Mouse (Mus musculus): Measurements from ENCODE around the gene Ntrk2. TPM values are rescaled to one million over a fixed set of nuclear protein-coding genes. Genes with fewer than 3 reads are reported as not detected.

The Ntrk2 gene
- polyA plus RNA-seq, 2 experiments: 0.04 to 0.07 TPM

DNA sequence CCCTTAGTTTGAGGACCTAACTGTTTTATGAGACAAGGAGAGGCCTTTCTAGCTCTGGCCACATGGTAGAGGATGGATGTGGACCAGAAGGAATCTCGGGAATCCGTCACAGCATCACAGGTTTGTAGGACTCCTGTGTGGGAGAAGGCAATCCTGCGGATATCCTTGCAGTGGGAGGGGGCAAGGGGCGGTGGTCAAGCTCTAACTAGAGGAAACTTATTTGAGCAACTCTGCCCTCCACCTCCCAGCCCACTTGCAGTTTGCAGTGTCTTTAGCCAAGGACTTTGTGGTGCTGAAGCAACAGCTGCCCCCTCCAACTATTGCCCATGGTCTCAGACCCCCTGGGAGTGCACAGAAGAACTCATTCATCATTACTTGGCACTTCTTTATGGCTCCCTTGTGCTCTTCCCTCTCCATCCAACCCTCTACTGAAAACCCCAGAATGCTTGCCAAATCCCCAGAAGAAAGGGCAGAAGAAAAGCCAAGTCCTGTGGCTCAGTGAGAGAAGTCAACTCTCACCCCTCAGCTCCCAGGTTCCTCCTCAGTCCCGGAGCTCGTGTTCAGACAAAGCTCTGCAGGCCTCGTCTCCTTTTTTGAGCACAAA lies 336.9 kb downstream of the Ntrk2 start:
- no peak overlapping the region for H3K4me2 ChIP-seq (ENCODE audit: low read depth)
- H3K27ac ChIP-seq: no peak overlapping the region
- no peaks in the 10 kb centered on the region for H3K36me3 ChIP-seq (replicated peaks; ENCODE audit: control insufficient read depth, insufficient read depth, low read depth)
- H3K4me3 ChIP-seq (ENCODE audit: insufficient read depth in 1 of 2, low read depth in 2 of 2, low read length in 2 of 2): no peak overlapping the region
- DNase-seq (ENCODE audit: low read depth in 3 of 3, low spot score in 3 of 3) (no peak), ATAC-seq (ENCODE audit: insufficient read depth) (no peak)
- TF ChIP-seq EP300 (IDR thresholded peaks at IDR 0.05; ENCODE audit: low read depth) (no peak), CTCF (IDR thresholded peaks at IDR 0.05; ENCODE audit: low read depth) (no peak)
- H3K9ac ChIP-seq (replicated peaks): no peak overlapping the region
- WGBS (ENCODE audit: insufficient replicate concordance): 66% methylated on average over 7 of the region's 7 CpGs
- H3K9me3 ChIP-seq (ENCODE audit: control insufficient read depth, low read length): no peaks in the 10 kb centered on the region
- no peaks in the 10 kb centered on the region for H3K4me1 ChIP-seq (replicated peaks; ENCODE audit: control insufficient read depth in 2 of 2, insufficient read depth in 2 of 2, low read length in 1 of 2)
- H3K27me3 ChIP-seq (ENCODE audit: control insufficient read depth, insufficient read depth, low read length): no peaks in the 10 kb centered on the region

DNA sequence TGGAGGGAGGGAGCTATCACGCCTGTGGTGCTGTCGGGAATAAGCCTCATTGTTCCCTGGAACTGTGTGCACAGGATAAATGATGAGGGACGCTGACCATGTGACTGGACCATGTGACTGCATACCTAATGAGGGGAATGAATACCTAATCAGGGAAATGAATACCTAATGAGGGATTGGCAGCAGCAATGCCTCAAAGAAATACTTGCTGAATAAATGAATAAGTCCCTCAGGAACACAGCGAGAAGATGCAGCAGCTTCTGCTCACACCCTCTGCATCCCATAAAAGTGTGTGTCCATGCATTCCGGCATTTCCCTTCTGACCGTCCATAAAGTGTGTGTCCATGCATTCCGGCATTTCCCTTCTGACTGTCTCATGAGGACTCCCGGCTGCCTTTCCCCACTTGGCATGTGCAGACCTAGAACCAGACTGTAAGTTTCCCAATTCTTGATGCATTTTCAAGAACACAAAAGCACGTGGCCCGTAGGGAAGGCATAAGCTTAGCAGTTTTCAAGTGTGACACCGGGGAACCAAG lies 338.0 kb downstream of the Ntrk2 start:
- Histone ChIP-seq H3K4me2 (ENCODE audit: low read depth) (no peak overlapping the region), H3K9me3 (ENCODE audit: control insufficient read depth, low read length) (no peaks in the 10 kb centered on the region), H3K4me1 (replicated peaks; ENCODE audit: control insufficient read depth in 2 of 2, insufficient read depth in 2 of 2, low read length in 1 of 2) (no peaks in the 10 kb centered on the region), H3K36me3 (replicated peaks; ENCODE audit: control insufficient read depth, insufficient read depth, low read depth) (no peaks in the 10 kb centered on the region), H3K9ac (replicated peaks) (no peak overlapping the region), H3K4me3 (ENCODE audit: insufficient read depth in 1 of 2, low read depth in 2 of 2, low read length in 2 of 2) (no peak overlapping the region), H3K27me3 (ENCODE audit: control insufficient read depth, insufficient read depth, low read length) (no peaks in the 10 kb centered on the region), H3K27ac (no peak overlapping the region)
- ATAC-seq (ENCODE audit: insufficient read depth): no peak
- 63% methylated on average over 11 of the region's 11 CpGs for WGBS (ENCODE audit: insufficient replicate concordance)
- DNase-seq (ENCODE audit: low read depth in 3 of 3, low spot score in 3 of 3): no peak
- no peak for TF ChIP-seq EP300 (IDR thresholded peaks at IDR 0.05; ENCODE audit: low read depth)
- no peak for TF ChIP-seq CTCF (IDR thresholded peaks at IDR 0.05; ENCODE audit: low read depth)

DNA sequence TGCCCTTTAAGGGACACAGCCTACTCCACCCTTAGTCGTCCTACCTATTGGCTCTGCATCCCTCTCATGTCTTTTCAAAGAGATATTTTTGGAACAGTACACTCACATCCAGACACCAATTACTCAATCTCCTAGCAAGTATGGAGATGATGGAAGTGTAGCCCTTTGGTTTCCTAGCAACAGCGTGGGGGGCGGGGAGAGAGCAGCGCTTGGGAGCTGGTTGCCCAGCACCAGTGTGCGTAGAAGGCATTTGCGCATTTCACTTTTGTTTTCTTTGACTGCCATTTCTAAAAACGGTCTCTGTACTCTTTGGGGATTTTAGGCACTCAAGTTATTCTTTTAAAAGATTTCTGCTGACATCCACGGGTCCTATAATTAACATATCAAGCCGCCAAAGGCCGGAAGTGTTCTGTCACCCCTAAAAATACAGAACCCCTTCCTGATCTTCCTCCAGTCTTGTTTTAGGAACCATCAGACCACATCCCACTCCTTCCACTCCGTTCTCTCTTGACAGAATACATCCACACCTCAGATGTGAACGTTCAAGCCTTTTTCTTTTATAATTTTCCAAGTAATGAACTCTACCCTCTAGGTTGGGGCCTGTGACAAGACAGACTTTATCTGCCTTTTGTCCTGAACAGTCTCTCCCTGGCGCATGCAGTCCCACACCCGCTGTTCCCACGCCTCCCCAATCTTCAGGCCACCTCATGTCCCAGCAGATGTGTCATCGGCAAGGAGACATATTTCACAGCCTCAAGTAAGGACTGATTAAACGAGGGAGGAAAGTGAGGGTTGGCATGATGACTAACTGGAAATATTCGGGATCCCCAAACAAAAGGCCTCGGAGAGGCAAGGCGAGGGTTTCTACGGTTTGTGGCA lies 339.5 kb downstream of the Ntrk2 start:
- H3K4me3 ChIP-seq (ENCODE audit: insufficient read depth in 1 of 2, low read depth in 2 of 2, low read length in 2 of 2): no peak overlapping the region
- no peak overlapping the region for H3K4me2 ChIP-seq (ENCODE audit: low read depth)
- DNase-seq (ENCODE audit: low read depth in 3 of 3, low spot score in 3 of 3) (no peak), ATAC-seq (ENCODE audit: insufficient read depth) (no peak)
- H3K27ac ChIP-seq: no peak overlapping the region
- no peaks in the 10 kb centered on the region for H3K36me3 ChIP-seq (replicated peaks; ENCODE audit: control insufficient read depth, insufficient read depth, low read depth)
- TF ChIP-seq EP300 (IDR thresholded peaks at IDR 0.05; ENCODE audit: low read depth) (no peak), CTCF (IDR thresholded peaks at IDR 0.05; ENCODE audit: low read depth) (no peak)
- no peaks in the 10 kb centered on the region for H3K27me3 ChIP-seq (ENCODE audit: control insufficient read depth, insufficient read depth, low read length)
- no peaks in the 10 kb centered on the region for H3K9me3 ChIP-seq (ENCODE audit: control insufficient read depth, low read length)
- no peaks in the 10 kb centered on the region for H3K4me1 ChIP-seq (replicated peaks; ENCODE audit: control insufficient read depth in 2 of 2, insufficient read depth in 2 of 2, low read length in 1 of 2)
- WGBS (ENCODE audit: insufficient replicate concordance): 52% methylated on average over 21 of the region's 21 CpGs
- H3K9ac ChIP-seq (replicated peaks): no peak overlapping the region

DNA sequence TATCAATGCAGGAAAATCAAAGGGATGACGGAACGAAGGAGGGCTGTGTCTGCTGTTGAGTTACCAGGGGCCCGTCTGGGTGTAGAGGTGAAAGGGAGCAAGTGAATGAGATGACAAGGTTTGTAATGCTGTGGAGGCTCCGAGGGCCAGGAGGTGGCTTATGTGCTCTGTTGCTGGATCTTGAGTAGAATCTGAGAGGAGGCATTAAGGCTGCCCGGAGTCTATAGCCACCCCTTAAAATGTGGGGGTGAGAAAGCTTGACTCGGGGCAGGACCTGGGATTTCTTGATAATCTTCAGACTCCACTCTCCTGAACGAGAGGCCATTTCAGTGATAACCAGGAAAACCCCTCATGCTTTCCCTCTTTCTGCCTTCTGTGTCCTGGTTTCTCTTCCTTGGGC lies 340.2 kb downstream of the Ntrk2 start:
- ATAC-seq (ENCODE audit: insufficient read depth): no peak
- TF ChIP-seq EP300 (IDR thresholded peaks at IDR 0.05; ENCODE audit: low read depth) (no peak), CTCF (IDR thresholded peaks at IDR 0.05; ENCODE audit: low read depth) (no peak)

GRCm38 (mm10) chr13:59147976-59148375 lies 341.6 kb downstream of the Ntrk2 start:
- 49% methylated on average over 4 of the region's 4 CpGs for WGBS (ENCODE audit: insufficient replicate concordance)
- Histone ChIP-seq H3K9me3 (ENCODE audit: control insufficient read depth, low read length) (no peaks in the 10 kb centered on the region), H3K36me3 (replicated peaks; ENCODE audit: control insufficient read depth, insufficient read depth, low read depth) (no peaks in the 10 kb centered on the region), H3K9ac (replicated peaks) (no peak overlapping the region), H3K4me3 (ENCODE audit: insufficient read depth in 1 of 2, low read depth in 2 of 2, low read length in 2 of 2) (no peak overlapping the region), H3K27me3 (ENCODE audit: control insufficient read depth, insufficient read depth, low read length) (no peaks in the 10 kb centered on the region), H3K4me2 (ENCODE audit: low read depth) (no peak overlapping the region), H3K4me1 (replicated peaks; ENCODE audit: control insufficient read depth in 2 of 2, insufficient read depth in 2 of 2, low read length in 1 of 2) (no peaks in the 10 kb centered on the region), H3K27ac (no peak overlapping the region)
- no peak for ATAC-seq (ENCODE audit: insufficient read depth)
- no peak for DNase-seq (ENCODE audit: low read depth in 3 of 3, low spot score in 3 of 3)
- no peak for TF ChIP-seq EP300 (IDR thresholded peaks at IDR 0.05; ENCODE audit: low read depth)
- TF ChIP-seq CTCF (IDR thresholded peaks at IDR 0.05; ENCODE audit: low read depth): no peak

More for the DNA sequence above, 340.2 kb downstream of the Ntrk2 start:
- Histone ChIP-seq H3K36me3 (replicated peaks; ENCODE audit: control insufficient read depth, insufficient read depth, low read depth) (no peaks in the 10 kb centered on the region), H3K4me3 (ENCODE audit: insufficient read depth in 1 of 2, low read depth in 2 of 2, low read length in 2 of 2) (no peak overlapping the region), H3K9ac (replicated peaks) (no peak overlapping the region), H3K9me3 (ENCODE audit: control insufficient read depth, low read length) (no peaks in the 10 kb centered on the region), H3K4me2 (ENCODE audit: low read depth) (no peak overlapping the region), H3K4me1 (replicated peaks; ENCODE audit: control insufficient read depth in 2 of 2, insufficient read depth in 2 of 2, low read length in 1 of 2) (no peaks in the 10 kb centered on the region), H3K27ac (no peak overlapping the region), H3K27me3 (ENCODE audit: control insufficient read depth, insufficient read depth, low read length) (no peaks in the 10 kb centered on the region)
- WGBS (ENCODE audit: insufficient replicate concordance): 68% methylated on average over 7 of the region's 7 CpGs
- no peak for DNase-seq (ENCODE audit: low read depth in 3 of 3, low spot score in 3 of 3)
